In genomic region chr6:24456097-24456496, GRCm38 (mm10) we compare ENCODE assay signal across 10 mouse cellular contexts. TPM values are rescaled to one million over a fixed set of nuclear protein-coding genes. Genes with fewer than 3 reads are reported as not detected.
DNase-seq lines count a peak whose midpoint lies in the region; ATAC-seq and TF ChIP-seq lines count a peak whose summit lies in the region.
"Had no signal": no experiment of that assay in that cellular context is flagged by ENCODE, and none has a peak within 500 bp of the region (broad histone marks: within the 10 kb centered on the region; RNA-seq: fewer than 3 reads in every experiment).

No protein-coding gene starts in this region.

- no peak overlapping the region for H3K4me3 ChIP-seq in thymus, adult 2 months (ENCODE audit: control insufficient read depth, insufficient read depth, low read length)
- H3K4me3 ChIP-seq in bone marrow, adult 2 months (replicated peaks; ENCODE audit: control insufficient read depth, low read depth, low read length) = no peak overlapping the region
- no peak overlapping the region for H3K4me3 ChIP-seq in forebrain, embryonic 11.5 days (ENCODE audit: low read depth, low read length)
- no peak overlapping the region for H3K4me3 ChIP-seq in limb, embryonic 10.5 days
- H3K4me3 ChIP-seq: erythroblast, embryonic 14.5 days; neural tube, embryonic 12.5 days had no signal

- DNase-seq in thymus, adult 2 months = peak; percentile 19
- no peak for DNase-seq in thymus, adult 18-20 months
- peak; percentile 62 for DNase-seq in forebrain, embryonic 11.5 days (ENCODE audit: low spot score)
- DNase-seq in kidney, adult 9 months = peak; percentile 77
- DNase-seq in limb, embryonic 10.5 days (ENCODE audit: low spot score) = peak; percentile 38
- peak; percentile 73 for DNase-seq in right cerebral cortex, postnatal 14 days

- no peaks in the 10 kb centered on the region for H3K9me3 ChIP-seq in forebrain, embryonic 11.5 days (ENCODE audit: control insufficient read depth, low read length)
- H3K9me3 ChIP-seq in limb, embryonic 10.5 days (replicated peaks) = no peaks in the 10 kb centered on the region
- H3K9me3 ChIP-seq: neural tube, embryonic 12.5 days had no signal

- H3K9ac ChIP-seq in forebrain, embryonic 11.5 days (ENCODE audit: low read length) = no peak overlapping the region
- H3K9ac ChIP-seq: neural tube, embryonic 12.5 days had no signal

- 39% methylated on average over 7 of the region's 7 CpGs for WGBS in thymus, adult 2 months
- WGBS in bone marrow, adult 2 months = 35% methylated on average over 7 of the region's 7 CpGs
- WGBS in forebrain, embryonic 11.5 days = 44% methylated on average over 7 of the region's 7 CpGs
- 52% methylated on average over 7 of the region's 7 CpGs for whole genome bisulfite sequencing in limb, embryonic 10.5 days

- H3K36me3 ChIP-seq in thymus, adult 2 months (ENCODE audit: control insufficient read depth, insufficient read depth, low read length) = no peaks in the 10 kb centered on the region
- no peaks in the 10 kb centered on the region for H3K36me3 ChIP-seq in forebrain, embryonic 11.5 days (ENCODE audit: control insufficient read depth, insufficient read depth, low read length)
- H3K36me3 ChIP-seq in limb, embryonic 10.5 days = no peaks in the 10 kb centered on the region
- H3K36me3 ChIP-seq: neural tube, embryonic 12.5 days had no signal

- 0 out of 2 replicates have a peak, but pooled peaks have one; percentile 42 for ATAC-seq in forebrain, embryonic 11.5 days (replicated peaks; ENCODE audit: low FRiP score)
- ATAC-seq in monocyte, adult 5-6 weeks (replicated peaks; ENCODE audit: insufficient number of reproducible peaks, low FRiP score, low TSS enrichment, poor library complexity, severe bottlenecking) = no peak

- H3K4me1 ChIP-seq in thymus, adult 2 months (replicated peaks; ENCODE audit: control insufficient read depth, insufficient read depth, low read length) = no peaks in the 10 kb centered on the region
- no peaks in the 10 kb centered on the region for H3K4me1 ChIP-seq in bone marrow, adult 2 months (ENCODE audit: control insufficient read depth, insufficient read depth, low read length)
- H3K4me1 ChIP-seq in forebrain, embryonic 11.5 days (replicated peaks; ENCODE audit: control insufficient read depth, insufficient read depth, low read length) = no peaks in the 10 kb centered on the region
- H3K4me1 ChIP-seq in limb, embryonic 10.5 days = no peaks in the 10 kb centered on the region
- H3K4me1 ChIP-seq: neural tube, embryonic 12.5 days had no signal

- H3K4me2 ChIP-seq in forebrain, embryonic 11.5 days (ENCODE audit: low read depth, low read length, severe bottlenecking) = no peak overlapping the region
- H3K4me2 ChIP-seq: neural tube, embryonic 12.5 days had no signal

- no peak for TF ChIP-seq CTCF in thymus, adult 2 months (IDR thresholded peaks at IDR 0.05; ENCODE audit: borderline replicate concordance, control insufficient read depth, extremely low read depth, insufficient read depth, low read length, poor library complexity)
- TF ChIP-seq CTCF in bone marrow, adult 2 months (IDR thresholded peaks at IDR 0.05; ENCODE audit: control insufficient read depth, insufficient read depth, low read length) = peak; percentile 26; the same call in 1 of the 2 replicates

- no peak overlapping the region for H3K27ac ChIP-seq in thymus, adult 2 months (ENCODE audit: control insufficient read depth, insufficient read depth, low read length)
- no peak overlapping the region for H3K27ac ChIP-seq in bone marrow, adult 2 months (ENCODE audit: control insufficient read depth, insufficient read depth, low read depth, low read length, poor library complexity)
- no peak overlapping the region for H3K27ac ChIP-seq in forebrain, embryonic 11.5 days (ENCODE audit: low read depth, low read length)
- H3K27ac ChIP-seq in limb, embryonic 10.5 days = no peak overlapping the region
- H3K27ac ChIP-seq: neural tube, embryonic 12.5 days had no signal

- no peak for TF ChIP-seq POLR2A in thymus, adult 2 months (IDR thresholded peaks at IDR 0.05; ENCODE audit: control insufficient read depth, extremely low read depth, insufficient read depth, low read length, poor library complexity)
- no peak for TF ChIP-seq POLR2A in bone marrow, adult 2 months (IDR thresholded peaks at IDR 0.05; ENCODE audit: borderline replicate concordance, control insufficient read depth, low read depth, low read length)

- no peaks in the 10 kb centered on the region for H3K27me3 ChIP-seq in thymus, adult 2 months (ENCODE audit: control insufficient read depth, insufficient read depth, low read length)
- H3K27me3 ChIP-seq in forebrain, embryonic 11.5 days (ENCODE audit: control insufficient read depth, insufficient read depth, low read length) = no peaks in the 10 kb centered on the region
- H3K27me3 ChIP-seq in limb, embryonic 10.5 days (ENCODE audit: low read depth, poor library complexity, severe bottlenecking) = no peaks in the 10 kb centered on the region
- H3K27me3 ChIP-seq: neural tube, embryonic 12.5 days had no signal

RNA-seq across cellular contexts. Expression of gene Iqub, which starts 58.8 kb away (rescaled TPM):
- 0.05 TPM in 1 of 2 replicates, not detected in the other for polyA plus RNA-seq in thymus, adult 2 months (2012; rRNA removed)
- polyA plus RNA-seq in bone marrow, adult 2 months (2011; ENCODE audit: insufficient read depth, insufficient read length, low replicate concordance, missing spikeins) = not detected in 2 replicates
- polyA plus RNA-seq in forebrain, embryonic 11.5 days (2014; fragmentation: Nextera tagmentation; extraction: Ambion mirVana) = 0.47 and 0.55 TPM in 2 replicates
- polyA plus RNA-seq in limb, embryonic 10.5 days (2016; fragmentation: Nextera tagmentation; extraction: Ambion mirVana) = 0.08 TPM in 1 of 2 replicates, not detected in the other
- 0.10 to 0.19 TPM in 2 of 3 replicates, not detected in the other for total RNA-seq in monocyte, adult 5-6 weeks (2017)
- polyA plus RNA-seq: erythroblast, embryonic 14.5 days had no signal

Comparison
In these comparisons a context has a peak if more than half of its experiments do, and no peak if none do; other contexts are left out.
1. DNase-seq: peak in thymus, adult 2 months (single experiment), forebrain, embryonic 11.5 days (single experiment), kidney, adult 9 months (single experiment), limb, embryonic 10.5 days (single experiment) and right cerebral cortex, postnatal 14 days (single experiment); none in thymus, adult 18-20 months (0 of 2).